Mouse (Mus musculus) CH12.LX (cell line): ENCODE measurements at regions not wholly inside any gene's neighbourhood (a gene's known extent, or its start where the extent isn't known, plus 50 kb on each side); places are given as distances from the start of the nearest gene placed in this dataset.

ENCODE experiments used
- MAFK ChIP-seq: IDR thresholded peaks from 2 replicates; pipeline ENCODE4 v1.6.1; 2011; ENCODE audit warnings: low read length, improper control_type of control experiment; ENCODE audit not compliant: insufficient replicate concordance
- MEF2A ChIP-seq: IDR thresholded peaks from 2 replicates; pipeline ENCODE4 v1.6.1; 2014; ENCODE audit warnings: low read depth, mild to moderate bottlenecking, inconsistent platforms, low read length, improper control_type of control experiment, borderline replicate concordance
- NRF1 ChIP-seq: IDR thresholded peaks from 2 replicates; pipeline ENCODE4 v1.6.1; 2014; ENCODE audit warnings: low read depth, mild to moderate bottlenecking, inconsistent platforms, low read length, improper control_type of control experiment, moderate library complexity
- TBP ChIP-seq: conservative IDR thresholded peaks from 2 replicates; pipeline ENCODE4 v1.6.1; 2011; ENCODE audit warnings: low read depth, low read length, improper control_type of control experiment
- TCF12 ChIP-seq: IDR thresholded peaks from 2 replicates; pipeline ENCODE4 v1.6.1; 2014; ENCODE audit warnings: low read depth, mild to moderate bottlenecking, inconsistent platforms, low read length, improper control_type of control experiment
- ZC3H11A ChIP-seq: IDR thresholded peaks from 2 replicates; pipeline ENCODE4 v1.6.1; 2012; ENCODE audit warnings: low read depth, mild to moderate bottlenecking, inconsistent platforms, low read length, improper control_type of control experiment
- ZKSCAN1 ChIP-seq: IDR thresholded peaks from 2 replicates; pipeline ENCODE4 v1.6.1; 2012; ENCODE audit warnings: low read depth, inconsistent platforms, low read length, improper control_type of control experiment, borderline replicate concordance

DNA sequence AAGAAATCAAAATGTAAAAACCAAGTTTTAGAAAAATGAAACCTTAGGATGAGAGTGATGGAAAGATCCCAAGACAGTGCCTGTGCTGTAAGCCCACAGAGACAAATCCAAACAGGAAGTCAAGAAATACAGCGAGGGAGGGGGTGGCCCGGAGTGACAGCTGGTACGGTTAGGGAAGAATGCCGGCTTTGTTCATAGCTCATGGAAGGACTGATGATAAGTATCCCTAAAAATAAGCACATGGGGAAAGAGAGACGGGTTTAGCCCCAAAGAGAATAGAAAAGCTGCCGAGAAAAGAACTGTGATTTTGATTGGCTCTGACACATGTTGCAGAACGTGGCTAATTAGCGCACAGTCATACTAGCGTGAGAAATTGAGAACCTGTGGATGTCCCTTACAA is 382.6 kb downstream of the Cd83 start:
- TF ChIP-seq MEF2A, result no peak
- TF ChIP-seq TCF12, result no peak
- no peak for TF ChIP-seq TBP
- TF ChIP-seq NRF1, result no peak
- no peak for TF ChIP-seq ZC3H11A
- no peak for TF ChIP-seq ZKSCAN1
- no peak for TF ChIP-seq MAFK
